Mouse (Mus musculus) embryo, embryonic 10.5 days (tissue): Measurements from ENCODE around the gene Plch1.

Experiments used
- DNase-seq: peaks from one replicate; pipeline ENCODE4 v3.0.0-alpha.2; 2015; ENCODE audit warnings: low spot score

Plch1 gene

DNA sequence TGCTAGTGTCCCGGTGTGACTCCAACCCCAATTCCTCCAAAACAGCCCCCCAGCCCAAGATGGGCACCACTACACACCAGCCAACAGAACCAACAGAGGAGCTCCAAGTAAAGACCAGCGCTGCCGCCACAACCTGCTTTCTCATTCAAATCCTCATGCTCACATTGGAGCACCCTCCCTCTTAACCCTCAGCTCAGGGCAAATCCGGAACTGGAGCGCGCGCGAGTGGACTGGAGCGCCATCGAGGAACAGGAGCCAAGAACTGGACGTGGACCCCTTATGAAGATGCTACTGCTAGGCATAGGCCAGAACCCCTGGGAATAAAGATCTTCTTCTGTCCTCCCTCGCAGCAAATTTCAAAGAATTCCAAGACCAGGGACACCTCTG, at the start of gene Plch1:
TSS of gene Plch1 (minus strand) at position 164 of the 387 bp plus-strand sequence.
- peak; percentile 93 for DNase-seq

DNA sequence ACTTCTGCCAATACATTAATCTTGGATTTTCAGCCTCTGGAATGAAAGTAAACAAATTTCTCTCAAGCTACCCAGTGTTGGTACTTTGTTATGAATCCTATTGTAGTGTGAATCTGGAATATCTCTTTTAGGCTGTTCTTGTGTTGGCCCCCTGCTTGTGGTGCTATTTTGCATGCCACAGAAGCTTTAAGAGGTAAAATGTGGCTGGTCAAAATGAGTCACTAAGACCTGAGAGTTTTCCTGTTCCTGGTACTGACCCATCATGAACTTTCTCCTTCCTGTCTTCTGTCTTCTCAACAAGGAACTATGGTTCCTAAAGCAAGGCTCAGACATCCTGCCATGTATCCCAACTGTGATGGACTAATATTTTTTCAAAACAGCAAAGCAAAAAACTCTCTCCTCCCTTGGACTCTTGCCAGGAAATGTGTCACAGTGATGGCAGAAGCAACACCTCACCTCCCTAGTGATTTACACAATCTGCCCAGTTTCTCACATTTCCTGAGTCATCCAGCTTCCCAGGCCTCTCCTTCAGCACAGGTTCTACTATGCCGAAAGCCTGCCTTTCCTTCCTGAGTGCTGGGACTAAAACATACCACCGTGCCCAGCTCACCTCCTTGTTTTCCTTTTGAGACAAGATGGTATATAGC, 42.1 kb upstream of the Plch1 start:
- DNase-seq: no peak

DNA sequence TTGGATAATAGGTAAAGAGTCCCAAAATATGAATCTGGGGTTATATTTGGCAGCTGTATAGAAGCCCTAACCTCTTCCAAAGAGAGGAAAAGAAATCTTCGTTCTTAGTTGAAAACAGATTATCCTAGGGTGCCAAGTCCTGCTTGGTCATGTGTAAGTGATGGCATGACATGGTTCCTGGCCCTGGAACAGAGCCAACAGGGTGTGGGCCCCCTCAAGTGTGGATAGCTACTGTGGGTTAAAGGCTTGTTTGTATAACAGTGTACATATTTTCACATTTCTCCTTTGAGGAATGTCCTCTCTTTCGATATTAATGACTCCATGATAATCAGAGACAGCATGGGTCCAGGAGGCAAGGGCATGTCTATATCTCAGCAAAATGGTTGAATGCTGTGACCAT, 39.7 kb upstream of the Plch1 start:
- DNase-seq: no peak

DNA sequence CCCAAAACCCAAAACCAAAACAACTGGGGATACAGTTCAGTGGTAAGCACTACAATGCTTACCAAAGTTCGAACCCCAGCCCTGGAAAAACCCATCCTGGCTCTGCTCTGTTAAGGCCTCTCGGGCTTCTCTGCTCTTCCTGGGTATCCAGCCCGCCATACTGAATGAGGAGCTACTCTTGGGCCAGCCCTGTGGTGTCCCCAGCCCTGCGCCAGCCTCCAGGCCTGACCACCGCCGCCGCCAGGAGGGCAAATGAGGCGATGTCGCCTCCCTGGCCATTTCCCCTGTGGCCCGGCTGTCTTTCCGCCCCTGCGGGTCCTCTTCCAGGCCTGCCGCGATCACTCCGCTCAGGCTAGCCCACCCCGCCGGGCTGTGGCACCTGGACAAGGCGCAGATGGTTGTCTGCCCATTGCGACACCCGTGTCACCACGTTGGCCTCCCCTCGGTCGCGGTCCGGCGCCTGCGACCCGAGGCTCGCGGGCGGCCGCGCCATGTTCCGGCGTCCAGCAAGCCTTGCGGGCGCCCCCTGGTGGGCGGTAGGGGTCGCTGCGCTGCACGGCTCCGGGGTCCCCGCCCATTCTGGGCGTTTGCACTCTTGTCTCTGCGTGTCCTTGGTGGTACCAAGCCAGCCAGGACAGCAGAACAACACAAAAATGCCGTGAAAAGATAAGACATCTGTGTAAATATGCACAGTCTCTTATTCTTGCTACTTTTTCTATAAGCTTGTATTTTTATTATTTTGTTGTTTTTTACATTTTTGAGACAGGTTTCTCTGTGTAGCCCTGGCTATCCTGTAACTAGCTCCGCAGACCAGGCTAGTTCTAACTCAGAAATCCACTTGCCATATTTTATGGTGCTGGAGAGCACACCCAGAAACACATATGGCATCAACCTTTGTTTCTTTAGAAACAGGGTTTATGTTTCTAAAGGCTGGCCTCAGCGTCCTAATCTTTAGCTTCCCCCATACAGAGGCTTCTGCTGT, 29.9 kb upstream of the Plch1 start, which contains the start of gene E130311K13Rik:
TSS of gene E130311K13Rik (minus strand) at position 595 of the 982 bp plus-strand sequence.
- peak; percentile 94 for DNase-seq

DNA sequence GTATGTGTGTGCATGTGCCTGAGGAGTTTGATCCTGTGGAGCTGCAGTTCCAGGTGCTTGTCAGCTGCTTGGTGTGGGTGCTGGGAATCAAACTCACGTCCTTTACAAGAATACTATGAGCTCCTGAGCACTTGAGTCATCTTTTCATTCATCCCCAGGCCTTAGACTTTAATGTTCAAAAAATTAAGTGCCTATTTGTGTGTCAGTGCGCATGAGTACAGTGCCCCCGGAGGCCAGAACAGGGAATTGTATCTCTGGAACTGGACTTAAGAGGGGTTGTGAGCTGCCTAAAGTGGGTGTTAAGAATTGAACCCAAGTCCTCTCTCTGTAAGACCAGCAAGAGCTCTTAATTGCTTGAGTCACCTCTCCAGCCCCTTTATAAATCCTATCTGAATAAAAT, 20.4 kb upstream of the Plch1 start:
- peak; percentile 57 for DNase-seq

DNA sequence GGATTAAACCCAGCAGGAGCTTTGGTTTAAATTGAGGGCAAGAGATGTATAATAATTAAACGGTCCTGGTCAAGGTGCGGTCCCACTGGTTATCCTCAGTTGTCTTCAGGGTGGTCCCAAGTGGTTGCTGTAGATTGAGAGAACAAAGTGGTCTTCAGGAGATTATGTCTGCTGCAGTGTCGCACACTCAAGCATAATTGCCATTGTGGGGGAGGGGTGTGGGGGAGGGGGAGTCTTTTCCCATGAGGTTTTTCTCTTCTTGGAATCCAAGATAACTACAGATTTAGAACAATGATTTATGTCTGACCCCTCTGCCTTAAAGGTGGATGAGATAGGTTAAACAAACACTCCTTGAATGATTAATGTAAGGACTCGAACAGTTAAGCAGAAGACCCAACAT, 11.0 kb upstream of the Plch1 start:
- no peak for DNase-seq

DNA sequence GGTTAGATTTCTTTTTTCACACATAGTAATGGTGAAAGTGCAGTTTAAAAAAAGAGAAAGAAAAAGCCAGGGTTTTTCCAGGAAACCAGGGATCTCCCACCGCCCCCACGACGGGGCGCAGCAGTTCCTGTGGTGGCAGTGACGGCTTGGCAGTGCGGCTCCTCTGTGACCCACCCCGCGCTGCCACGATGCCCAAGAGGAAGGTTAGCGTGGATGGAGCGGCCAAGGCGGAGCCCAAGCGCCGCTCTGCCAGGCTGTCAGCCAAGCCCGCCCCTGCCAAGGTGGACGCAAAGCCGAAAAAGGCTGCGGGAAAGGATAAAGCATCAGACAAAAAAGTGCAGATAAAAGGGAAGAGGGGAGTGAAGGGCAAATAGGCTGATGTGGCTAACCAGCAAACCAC, 6.0 kb upstream of the Plch1 start:
- DNase-seq: peak; percentile 39

DNA sequence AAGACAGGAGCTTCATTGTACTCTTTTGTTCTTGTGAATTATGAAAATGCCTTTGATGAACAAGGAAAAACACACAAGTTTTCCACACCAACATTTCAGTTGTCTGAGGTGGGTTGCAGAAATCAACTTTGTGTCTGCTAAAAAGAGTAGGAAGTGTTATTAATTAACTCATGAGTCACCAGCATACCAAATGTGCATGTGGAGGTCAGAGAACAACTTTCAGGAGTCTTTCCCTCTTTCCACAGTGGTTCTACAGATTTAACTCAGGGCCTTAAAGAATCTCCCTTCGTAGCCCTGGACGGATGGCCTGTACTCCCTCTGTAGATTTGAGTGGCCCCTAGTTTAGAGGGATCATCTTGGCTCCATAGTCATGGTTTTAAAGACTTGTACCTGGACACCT, 4.9 kb upstream of the Plch1 start:
- no peak for DNase-seq

DNA sequence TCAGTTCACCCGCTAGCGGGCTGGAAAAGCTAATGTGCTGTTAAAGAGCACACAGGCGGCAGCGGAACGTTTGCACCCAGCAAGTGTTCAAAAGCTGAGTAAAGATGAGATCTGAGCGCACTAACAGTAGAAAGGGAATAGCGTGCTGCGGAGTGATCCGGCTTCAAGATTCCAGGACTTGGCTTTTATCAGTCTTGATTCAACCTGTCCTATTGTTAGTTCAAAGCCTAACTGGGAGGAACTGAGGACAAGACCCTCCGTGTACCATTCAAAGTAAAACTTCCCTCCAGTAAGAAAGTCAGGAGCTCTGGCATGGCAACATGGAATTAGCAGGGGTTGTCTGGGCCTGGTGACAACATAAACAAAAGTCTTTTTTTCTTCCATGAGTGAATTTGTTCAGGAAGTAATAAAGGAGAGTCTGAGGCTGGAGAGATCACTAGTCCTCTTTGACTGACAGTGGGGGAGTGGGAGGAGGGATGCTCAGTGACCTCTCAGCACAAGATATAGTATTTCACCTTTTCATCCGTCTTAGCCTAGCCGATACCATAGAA, 824 bp upstream of the Plch1 start:
- DNase-seq: peak; percentile 79

DNA sequence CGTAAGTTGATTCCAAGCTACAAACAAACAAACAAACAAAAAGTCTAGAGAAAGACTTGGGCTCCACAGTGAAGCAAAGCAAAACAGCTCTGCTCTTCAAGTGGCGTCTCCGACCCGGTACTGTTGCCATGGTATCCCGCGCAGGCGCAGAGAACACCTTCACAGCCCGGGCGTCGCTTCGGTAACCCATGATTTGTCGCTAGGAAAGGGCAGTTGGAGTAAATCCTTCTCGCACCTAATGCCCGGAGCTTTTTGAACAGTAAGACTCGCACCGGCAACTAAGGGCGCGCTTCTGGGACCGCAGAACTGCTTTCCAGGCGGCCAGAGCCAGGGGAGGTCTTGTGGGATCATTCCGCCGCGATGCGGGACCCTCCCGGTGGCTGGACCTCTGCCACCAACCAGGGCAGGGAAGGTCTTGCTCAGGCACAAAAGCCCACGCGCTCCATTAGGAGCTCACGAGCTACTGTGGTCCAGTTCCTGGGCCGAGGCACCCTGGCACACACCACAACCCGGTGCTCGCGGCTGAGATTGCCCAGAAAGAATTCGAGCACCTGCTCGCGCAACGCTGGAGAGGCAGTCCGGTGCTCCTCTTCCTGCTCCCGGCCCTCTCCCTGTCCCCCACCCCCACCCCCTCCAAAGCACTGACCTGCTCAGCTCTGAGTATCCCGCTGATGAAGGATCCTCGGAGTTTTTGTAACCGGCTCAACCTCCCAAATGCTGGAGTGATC, 527 bp downstream of the Plch1 start:
- DNase-seq: peak; percentile 93

DNA sequence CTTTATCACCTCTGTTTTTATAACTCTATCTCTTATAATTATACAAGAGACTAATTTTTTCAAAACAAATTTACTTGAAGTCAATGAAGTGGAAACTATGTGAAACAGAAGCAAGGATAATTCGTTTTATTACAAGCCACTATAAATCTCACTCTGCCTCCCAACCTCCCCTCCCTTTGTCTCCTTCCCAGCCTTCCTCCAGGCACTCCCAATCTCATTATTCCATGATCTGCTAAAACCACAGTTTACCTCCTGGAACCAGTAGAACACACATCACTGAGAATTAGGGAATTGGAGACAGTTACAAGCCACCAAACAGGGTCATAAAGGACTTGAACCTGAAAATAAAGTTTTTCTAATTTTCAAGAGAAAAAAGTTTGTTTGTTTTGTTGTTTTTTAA, 2.1 kb downstream of the Plch1 start:
- peak; percentile 65 for DNase-seq

DNA sequence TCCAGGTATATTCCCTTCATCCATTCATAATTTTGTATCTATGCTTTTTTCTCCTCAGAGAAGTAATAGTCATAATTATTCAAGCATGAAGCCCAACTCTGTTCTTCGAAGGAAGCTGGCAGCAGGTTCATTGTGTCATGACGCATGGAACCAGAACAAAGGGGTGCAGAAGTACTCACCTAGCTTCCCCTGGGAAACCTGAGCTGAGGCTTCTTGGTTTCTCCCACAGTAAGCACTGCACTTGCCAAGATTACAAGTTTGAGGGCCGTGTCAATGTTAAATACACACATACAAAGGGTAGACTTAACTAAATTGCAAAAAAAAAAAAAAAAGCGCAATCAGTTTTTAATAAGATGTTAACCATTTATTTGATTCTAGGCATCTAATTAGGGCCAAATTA, 3.0 kb downstream of the Plch1 start:
- peak; percentile 23 for DNase-seq

DNA sequence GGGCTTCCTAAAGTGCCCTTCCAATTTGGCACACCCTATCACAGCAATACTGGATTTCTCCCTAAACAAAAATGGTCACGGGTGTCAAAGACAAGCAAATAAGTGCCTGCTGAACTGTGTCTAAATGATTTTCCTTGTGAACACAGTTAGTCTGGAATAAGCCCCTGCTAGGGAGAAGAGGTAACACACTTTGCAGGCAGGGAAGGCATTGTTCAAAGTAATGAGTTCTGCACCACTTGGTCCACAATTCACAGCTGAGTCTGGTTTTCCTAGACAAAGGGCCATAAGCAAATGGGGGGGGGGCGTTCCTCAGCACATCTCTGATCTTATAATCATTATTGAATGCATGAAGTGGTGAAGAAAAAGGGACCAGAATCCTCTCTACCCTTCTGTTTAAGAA, 3.5 kb downstream of the Plch1 start:
- peak; percentile 56 for DNase-seq

DNA sequence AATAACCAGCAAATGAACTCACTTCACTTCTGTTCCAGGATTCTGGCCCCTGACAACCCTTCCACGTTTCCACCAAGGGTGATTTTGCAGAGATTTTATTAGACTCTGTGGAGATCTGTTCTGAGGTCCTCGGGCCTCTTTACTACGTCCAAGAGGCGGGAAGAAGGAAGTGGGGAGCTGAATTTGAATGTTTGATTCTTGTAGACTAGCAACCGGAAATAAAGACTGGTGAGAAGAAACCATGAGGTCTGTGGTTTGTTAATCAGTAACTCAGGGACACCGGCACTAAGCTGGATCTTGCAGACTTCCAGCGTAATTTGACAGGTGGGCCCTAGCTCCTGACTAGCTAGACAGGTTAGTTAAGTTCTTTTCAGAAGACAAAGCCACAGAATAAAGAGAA, 5.6 kb downstream of the Plch1 start:
- DNase-seq: no peak

DNA sequence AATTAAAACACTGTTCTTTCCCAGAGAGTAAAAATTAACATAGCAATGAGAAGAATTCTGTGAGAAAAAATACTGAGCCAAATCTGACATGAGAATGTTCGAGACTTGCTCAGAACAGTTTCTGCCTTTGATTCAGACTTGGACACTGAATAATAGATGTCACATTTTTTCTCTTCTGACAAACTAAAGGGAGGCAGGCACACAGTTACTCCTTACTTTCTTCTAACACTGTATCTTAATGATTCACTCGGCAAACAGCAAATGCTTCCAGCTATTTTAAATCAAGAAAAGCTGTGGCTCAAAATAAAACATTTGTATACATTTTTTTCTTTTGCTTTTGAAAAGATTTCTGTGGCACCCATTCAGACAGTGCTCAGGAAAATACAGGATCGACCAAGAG, 7.1 kb downstream of the Plch1 start:
- no peak for DNase-seq

DNA sequence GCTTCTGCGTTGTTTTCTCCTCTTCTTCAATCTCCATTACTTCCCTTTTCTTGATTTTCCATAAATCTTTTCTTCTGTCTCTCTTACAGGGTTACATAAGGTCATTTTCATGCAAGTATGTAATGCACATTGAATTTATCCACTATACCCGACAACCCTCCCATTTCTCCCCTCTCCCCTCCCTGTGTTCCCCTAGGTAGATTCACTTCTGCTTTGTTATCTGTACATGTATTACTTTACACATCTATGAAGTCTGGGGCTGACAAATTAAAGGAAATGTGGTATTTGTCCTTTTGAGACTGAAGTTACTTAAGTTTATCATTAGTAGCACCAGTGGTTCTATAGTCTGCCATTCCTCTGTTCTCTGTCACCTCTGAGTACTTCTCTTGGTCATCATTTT, 18.2 kb downstream of the Plch1 start:
- DNase-seq: no peak

DNA sequence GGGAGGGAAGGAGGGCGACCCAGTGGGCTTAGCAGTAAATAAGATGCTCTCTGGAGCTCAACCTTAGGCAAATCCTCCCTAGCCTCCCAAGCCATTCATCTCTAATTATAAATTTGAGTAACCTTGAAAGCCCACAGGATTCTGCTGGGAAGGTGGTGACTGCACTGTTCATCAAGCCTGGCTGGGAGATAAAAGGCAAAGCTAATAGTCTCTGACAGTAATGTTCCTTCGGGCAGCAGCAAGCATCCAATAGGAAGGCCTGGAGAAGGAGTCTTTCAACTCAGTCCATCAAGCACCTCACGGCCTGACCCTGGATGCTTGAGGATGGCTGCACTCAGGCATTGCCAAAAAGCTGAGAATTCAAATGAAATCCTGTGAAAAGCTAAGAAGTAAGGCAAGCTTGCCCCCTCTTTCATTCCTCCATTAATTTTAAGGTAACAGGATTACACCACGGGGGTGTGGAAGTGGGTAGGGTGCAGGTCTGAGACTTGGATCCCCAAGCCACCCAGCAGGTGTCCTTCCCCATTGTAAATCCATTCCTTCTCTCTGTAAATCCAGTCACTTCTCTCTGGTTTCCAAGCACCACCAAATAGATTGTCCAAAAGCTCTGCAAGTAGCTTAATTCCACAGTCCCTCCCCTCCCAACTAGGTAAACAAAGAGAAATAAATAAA, 20.1 kb downstream of the Plch1 start:
- DNase-seq: peak; percentile 49

DNA sequence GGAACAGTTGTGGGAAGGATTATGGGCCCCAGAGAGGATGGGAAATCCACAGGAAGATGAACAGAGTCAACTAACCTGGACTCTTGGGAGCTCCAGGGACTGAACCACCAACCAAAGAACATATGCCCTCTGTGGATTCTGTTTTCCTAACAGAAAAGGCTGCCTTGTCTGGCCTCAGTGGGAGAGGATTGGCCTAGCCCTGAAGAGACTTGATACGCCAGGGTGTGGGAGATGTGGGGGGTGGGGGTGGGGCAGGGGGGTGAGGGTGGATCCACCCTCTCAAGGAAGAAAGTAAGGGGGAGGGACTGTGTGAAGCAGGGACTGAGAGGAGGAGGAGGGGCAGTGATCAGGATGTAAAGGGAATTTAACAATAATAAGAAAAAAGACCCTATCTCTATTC, 26.5 kb downstream of the Plch1 start:
- peak; percentile 4 for DNase-seq

DNA sequence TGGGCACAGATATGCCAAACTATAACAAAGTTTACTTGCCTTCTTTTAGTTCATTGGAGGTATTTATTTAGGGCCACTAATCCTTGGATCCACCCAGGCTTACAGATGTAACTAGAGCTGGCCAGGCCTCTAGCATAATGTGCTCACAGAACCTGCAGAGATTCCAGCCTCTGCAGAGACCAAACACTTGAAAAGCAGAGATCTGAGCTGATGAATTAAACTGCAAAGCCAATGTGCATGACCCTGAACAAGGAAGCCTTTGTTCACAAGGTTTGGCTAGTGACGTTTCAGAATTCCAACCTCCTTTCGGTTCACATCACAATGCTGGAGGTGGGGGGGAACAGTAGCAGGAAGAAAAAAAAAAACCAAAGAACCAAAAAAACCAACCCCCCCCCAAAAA, 28.0 kb downstream of the Plch1 start:
- peak; percentile 66 for DNase-seq

DNA sequence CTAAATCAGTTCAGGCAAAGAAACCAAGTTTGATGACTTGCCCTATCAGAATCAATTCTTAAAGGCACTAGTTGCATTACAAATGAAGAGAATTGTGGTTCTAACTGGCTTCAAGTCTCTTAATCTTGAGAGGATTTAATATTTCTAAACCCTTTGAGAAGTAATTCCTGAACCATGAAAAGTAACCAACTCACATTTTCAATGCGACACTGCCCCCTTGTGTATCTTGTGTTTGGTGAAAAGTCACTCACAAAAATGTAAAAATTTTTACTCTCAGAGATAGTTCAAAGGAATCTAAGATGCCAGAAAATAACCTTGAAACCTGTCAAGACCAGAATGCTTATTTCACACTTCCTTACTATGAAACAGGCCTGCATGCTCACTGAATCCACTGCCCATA, 31.0 kb downstream of the Plch1 start:
- DNase-seq: peak; percentile 78

DNA sequence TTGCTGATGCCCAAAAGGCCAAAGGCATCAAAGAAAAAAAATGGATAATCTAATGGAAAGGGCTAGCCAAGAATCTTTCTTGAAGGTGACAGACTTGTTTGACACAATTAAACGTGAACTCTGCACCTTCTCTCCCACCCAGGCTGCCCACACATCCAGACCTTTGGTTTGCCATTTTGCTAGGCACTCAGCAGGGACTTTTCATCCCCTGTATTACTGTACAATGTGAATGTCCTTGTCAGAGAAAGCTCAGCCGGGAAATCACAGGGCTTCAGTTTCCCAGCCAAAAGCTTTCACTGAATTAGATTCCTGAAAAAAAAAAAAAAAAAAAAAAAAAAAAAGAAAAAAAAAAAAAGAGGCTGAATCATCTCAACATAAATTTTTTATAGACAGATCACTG, 34.2 kb downstream of the Plch1 start:
- DNase-seq: no peak

DNA sequence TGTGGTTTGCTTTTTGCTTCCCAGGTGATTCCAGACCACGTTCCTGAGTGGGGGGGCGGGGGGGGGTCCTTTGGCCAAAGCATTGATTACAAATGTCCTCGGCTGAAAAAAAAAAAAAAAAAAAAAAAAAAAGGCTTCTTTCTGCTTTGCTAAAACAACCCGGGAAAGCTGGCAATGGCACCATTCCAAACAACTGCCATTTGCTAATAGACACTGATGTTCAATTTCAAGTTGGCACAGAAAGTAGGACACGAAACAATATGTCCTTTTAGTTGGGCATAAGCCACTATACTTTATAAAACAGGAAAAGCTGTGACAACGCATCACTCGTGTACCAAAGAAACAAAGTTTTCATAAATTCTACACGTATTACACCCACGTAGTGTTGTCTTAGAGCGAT, 36.6 kb downstream of the Plch1 start:
- no peak for DNase-seq
